Mouse (Mus musculus) heart, embryonic 16.5 days (tissue): ENCODE data around the gene Scnm1. TPM values are rescaled to one million over a fixed set of nuclear protein-coding genes. Genes with fewer than 3 reads are reported as not detected.

Experiments used
- ATAC-seq: fragments of 200-750 bp; cut with Nextera tagmentation; replicated peaks from 2 replicates; pipeline ENCODE4 v1.8.0; 2017; ENCODE audit warnings: moderate number of reproducible peaks; ENCODE audit not compliant: insufficient read depth, low FRiP score; ENCODE audit errors: extremely low read depth
- H3K27ac ChIP-seq: fragments of 300-500 bp; sonication (generic); 2 replicates; pipeline ENCODE4 v1.5.1; 2014; ENCODE audit warnings: mild to moderate bottlenecking, low read length, control low read depth, moderate library complexity
- H3K27me3 ChIP-seq: fragments of 300-500 bp; sonication (generic); 2 replicates; pipeline ENCODE4 v1.6.1; 2014; ENCODE audit warnings: low read length, mixed read lengths; ENCODE audit not compliant: control insufficient read depth, insufficient read depth
- H3K36me3 ChIP-seq: fragments of 300-500 bp; sonication (generic); 2 replicates; pipeline ENCODE4 v1.6.1; 2014; ENCODE audit not compliant: control insufficient read depth, insufficient read depth
- H3K4me1 ChIP-seq: fragments of 300-500 bp; sonication (generic); 2 replicates; pipeline ENCODE4 v1.6.1; 2014; ENCODE audit warnings: low read length, mixed read lengths; ENCODE audit not compliant: control insufficient read depth, insufficient read depth
- H3K4me2 ChIP-seq: fragments of 300-500 bp; sonication (generic); 2 replicates; pipeline ENCODE4 v1.6.1; 2014; ENCODE audit warnings: low read depth, mild to moderate bottlenecking, control low read depth, low read length
- H3K4me3 ChIP-seq: fragments of 300-500 bp; sonication (generic); 2 replicates; pipeline ENCODE4 v1.5.1; 2014; ENCODE audit warnings: mild to moderate bottlenecking, control low read depth, low read length
- H3K9ac ChIP-seq: fragments of 300-500 bp; sonication (generic); 2 replicates; pipeline ENCODE4 v1.6.1; 2014; ENCODE audit warnings: low read length, control low read depth
- H3K9me3 ChIP-seq: fragments of 300-500 bp; sonication (generic); replicated peaks from 2 replicates; pipeline ENCODE4 v1.6.1; 2016; ENCODE audit warnings: low read length; ENCODE audit not compliant: control insufficient read depth
- WGBS: fragments of 180-500 bp; shearing (Covaris S2); extraction: QIAGEN DNeasy Blood & Tissue Kit; methylation state at CpG from one replicate; pipeline ENCODE4 v1.1.7; 2014; 5-methylcytosine and 5-hydroxymethylcytosine counted together
- polyA plus RNA-seq: library from polyadenylated mRNA; unstranded; fragments of >200 nt; fragmentation: Nextera tagmentation; extraction: Ambion mirVana; gene quantifications from 2 replicates; pipeline ENCODE4 v1.2.1, GENCODE M21; 2015

Scnm1 gene
- polyA plus RNA-seq, 1 experiment from 2014 or later: 59.2 TPM

DNA sequence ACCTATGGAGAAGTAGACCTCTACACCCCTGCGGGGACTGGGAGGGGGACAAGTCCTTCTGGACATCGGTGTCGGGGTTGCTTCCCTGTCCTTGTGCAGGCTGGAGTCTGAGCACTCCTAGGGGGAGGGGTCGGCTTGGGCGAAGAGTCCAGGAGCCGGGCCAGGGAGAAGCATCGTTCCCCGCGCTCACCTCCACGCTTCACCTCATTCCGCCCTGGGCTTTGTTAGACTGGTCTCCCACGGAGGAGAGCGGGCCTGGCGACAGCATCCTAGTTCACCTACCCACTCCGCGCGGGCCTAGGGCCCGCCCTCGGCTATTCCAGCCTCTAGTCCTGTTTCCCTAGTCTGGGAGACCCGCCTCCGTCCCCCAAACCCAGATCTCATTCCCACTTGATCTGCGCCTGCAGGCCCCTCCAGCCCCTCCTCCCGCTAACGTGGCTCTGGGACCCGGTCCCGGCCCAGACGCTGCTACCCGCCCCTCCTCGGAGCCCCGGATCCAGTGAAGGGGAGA, 27.3 kb upstream of the Scnm1 start:
- ATAC-seq: no peak
- 3% methylated on average over 30 of the region's 30 CpGs for WGBS
- Histone ChIP-seq H3K9ac (peak overlapping the region; percentile 65), H3K4me1 (peaks cover 37% of the 10 kb centered on the region), H3K27ac (no peak overlapping the region), H3K27me3 (no peaks in the 10 kb centered on the region), H3K4me2 (peak overlapping the region; percentile 95), H3K4me3 (peak overlapping the region; percentile 62), H3K36me3 (no peaks in the 10 kb centered on the region), H3K9me3 (no peaks in the 10 kb centered on the region)

DNA sequence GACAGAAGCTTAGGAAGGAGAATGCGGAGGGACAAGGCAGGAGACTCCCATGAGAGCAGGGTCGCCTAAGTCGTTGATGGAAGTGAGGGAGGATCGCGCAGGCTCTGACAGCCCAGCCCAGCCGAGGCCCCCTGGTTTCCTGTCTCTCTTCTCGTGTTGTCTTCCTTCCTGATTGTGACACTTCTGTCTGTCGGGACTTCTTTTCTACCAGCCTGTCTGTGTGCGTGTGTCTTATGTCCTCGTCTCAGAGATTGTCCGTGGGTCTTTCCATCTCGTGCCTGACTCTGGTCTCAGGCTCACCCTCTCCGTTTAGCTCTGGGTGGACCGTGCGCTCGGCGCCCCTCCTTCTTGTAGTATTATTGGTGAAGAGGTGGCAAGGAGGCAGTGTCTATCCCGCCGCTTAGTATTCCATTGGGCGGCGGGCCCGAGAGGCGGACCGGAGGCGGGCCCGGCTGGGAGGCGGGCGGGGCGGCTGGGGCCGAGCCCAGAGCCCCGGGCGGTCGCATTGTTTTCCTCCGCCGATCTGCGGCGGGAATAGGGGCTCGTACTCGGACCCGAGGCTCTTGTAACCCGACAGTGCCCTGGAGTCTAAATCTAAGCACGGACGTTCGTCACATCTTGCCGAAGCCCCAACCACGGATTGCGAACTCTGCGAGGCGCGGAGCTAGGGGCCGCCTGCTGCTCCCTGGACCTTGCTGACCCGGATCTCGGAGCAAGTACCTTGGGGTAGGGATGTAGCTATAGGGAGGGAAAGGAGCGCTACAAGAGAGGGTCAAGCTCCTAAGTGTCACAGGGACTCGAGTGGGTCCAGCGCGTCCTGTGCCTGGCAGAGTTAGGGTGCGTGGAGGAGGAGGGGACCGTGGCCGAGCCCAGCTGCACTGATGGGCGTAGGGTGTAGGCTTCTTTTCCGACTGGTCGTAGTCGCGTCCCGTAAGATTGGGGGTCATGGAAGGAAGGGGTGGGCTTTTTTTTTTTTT, 26.5 kb upstream of the Scnm1 start, which contains the start of gene Sema6c:
Sema6c (plus strand) TSS at position 471 of the 977 bp plus-strand sequence.
- under 1% methylated on average over 66 of the region's 66 CpGs for WGBS
- no peak within 1 kb of the TSS for H3K27ac ChIP-seq
- no peaks in the 10 kb centered on the region for H3K27me3 ChIP-seq
- H3K9me3 ChIP-seq: no peaks in the 10 kb centered on the region
- peak; percentile 96 for ATAC-seq
- peaks cover 37% of the 10 kb centered on the region for H3K4me1 ChIP-seq
- H3K4me3 ChIP-seq: peak within 1 kb of the TSS; percentile 62
- H3K36me3 ChIP-seq: no peaks in the 10 kb centered on the region
- peak within 1 kb of the TSS; percentile 65 for H3K9ac ChIP-seq
- H3K4me2 ChIP-seq: peak within 1 kb of the TSS; percentile 95

DNA sequence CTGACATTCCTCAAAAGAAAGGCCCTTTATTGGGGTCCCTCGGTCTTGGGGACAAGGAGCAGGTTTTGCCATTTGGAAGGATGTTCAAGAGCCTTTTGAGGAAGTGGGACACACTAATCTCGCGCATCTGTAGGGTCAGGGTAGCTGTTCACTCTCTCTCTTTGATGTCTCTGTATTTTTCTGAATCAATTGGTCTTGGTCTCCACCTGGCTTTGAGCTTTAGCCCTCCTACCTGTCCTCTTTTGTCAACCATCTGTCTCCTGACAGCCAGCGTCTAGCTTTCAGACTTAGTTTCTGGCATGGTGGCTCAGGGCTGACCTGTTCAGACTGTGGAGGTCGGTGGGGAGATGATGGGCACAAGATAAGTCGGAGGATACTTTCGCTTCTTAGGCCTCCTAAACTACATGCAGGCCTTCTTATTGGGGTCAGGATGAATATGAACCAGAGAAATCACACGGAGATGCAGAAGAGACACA, 25.7 kb upstream of the Scnm1 start:
- Histone ChIP-seq H3K4me2 (peak overlapping the region; percentile 95), H3K27me3 (no peaks in the 10 kb centered on the region), H3K9me3 (no peaks in the 10 kb centered on the region), H3K36me3 (no peaks in the 10 kb centered on the region), H3K27ac (no peak overlapping the region), H3K9ac (peak overlapping the region; percentile 58), H3K4me1 (peaks cover 31% of the 10 kb centered on the region), H3K4me3 (peak overlapping the region; percentile 62)
- WGBS: 19% methylated on average over 8 of the region's 8 CpGs
- ATAC-seq: no peak

DNA sequence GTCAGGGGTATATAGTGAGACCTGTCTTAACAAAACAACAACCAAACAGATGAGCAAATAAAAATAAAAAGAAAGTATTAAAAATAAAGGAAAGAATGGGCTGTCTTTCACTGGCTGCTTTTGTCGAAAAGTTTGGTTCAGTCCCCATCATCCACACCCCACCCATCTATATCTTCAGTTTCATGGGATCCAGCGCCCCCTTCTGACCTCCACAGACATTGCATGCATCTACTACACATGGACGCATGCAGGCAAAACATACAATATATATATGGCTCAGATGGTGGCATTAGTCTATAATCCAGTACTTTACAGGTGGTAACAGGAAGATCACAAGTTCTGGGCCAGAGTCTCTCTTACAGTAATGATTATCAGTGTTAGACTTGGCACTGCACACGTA, 20.1 kb upstream of the Scnm1 start:
- 49% methylated on average over 4 of the region's 4 CpGs for WGBS
- H3K4me2 ChIP-seq: no peak overlapping the region
- no peak for ATAC-seq
- no peaks in the 10 kb centered on the region for H3K9me3 ChIP-seq
- no peak overlapping the region for H3K27ac ChIP-seq
- no peak overlapping the region for H3K4me3 ChIP-seq
- H3K4me1 ChIP-seq: no peaks in the 10 kb centered on the region
- H3K9ac ChIP-seq: no peak overlapping the region
- no peaks in the 10 kb centered on the region for H3K36me3 ChIP-seq
- no peaks in the 10 kb centered on the region for H3K27me3 ChIP-seq

DNA sequence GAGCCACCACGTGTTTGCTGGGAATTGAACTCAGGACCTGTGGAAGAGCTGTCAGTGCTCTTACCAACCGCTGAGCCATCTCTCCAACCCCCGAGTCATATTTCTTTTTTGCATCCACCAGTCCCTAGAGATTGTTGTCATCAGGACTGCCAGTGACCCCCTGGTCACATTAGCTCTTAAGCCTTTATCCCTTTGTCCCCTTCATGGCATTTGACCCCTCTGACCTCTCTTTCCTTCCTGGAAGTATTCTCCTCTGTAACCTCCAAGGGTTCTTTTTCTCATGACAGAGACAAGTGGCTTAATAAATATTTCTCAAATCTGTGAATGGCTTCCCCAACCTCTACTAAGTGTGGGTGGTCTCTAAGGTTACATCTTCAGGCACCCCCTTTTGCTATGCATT, 14.1 kb upstream of the Scnm1 start:
- Histone ChIP-seq H3K4me3 (no peak overlapping the region), H3K4me1 (no peaks in the 10 kb centered on the region), H3K9ac (no peak overlapping the region), H3K27me3 (no peaks in the 10 kb centered on the region), H3K36me3 (no peaks in the 10 kb centered on the region), H3K27ac (no peak overlapping the region), H3K9me3 (no peaks in the 10 kb centered on the region), H3K4me2 (no peak overlapping the region)
- no peak for ATAC-seq
- WGBS: 68% methylated on average over 3 of the region's 3 CpGs

DNA sequence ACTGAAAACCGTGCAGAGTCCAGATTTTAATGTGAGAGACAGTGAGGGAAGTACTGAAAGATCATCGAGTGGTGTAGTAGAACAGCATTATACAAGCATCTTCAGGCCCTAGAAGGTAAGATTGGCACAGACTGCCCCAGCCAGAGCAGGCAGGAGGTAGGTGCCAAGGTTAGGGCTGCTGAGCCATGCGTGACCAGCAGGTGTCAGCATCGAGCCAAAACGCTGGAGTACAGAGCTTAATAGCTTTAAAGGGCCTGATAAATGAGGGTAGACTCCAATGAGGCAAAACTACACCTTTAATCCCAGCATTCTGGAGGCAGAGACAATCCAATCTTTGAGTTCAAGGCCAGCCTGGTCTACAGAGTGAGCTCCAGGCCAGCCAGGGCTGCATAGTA, 8.8 kb upstream of the Scnm1 start:
- H3K9ac ChIP-seq: no peak overlapping the region
- H3K27me3 ChIP-seq: no peaks in the 10 kb centered on the region
- no peaks in the 10 kb centered on the region for H3K9me3 ChIP-seq
- no peaks in the 10 kb centered on the region for H3K4me1 ChIP-seq
- peaks cover 4% of the 10 kb centered on the region; the same call in 1 of the 2 replicates for H3K36me3 ChIP-seq
- no peak overlapping the region for H3K4me3 ChIP-seq
- ATAC-seq: peak; percentile 64
- 6% methylated on average over 5 of the region's 5 CpGs for WGBS
- no peak overlapping the region for H3K27ac ChIP-seq
- no peak overlapping the region for H3K4me2 ChIP-seq

DNA sequence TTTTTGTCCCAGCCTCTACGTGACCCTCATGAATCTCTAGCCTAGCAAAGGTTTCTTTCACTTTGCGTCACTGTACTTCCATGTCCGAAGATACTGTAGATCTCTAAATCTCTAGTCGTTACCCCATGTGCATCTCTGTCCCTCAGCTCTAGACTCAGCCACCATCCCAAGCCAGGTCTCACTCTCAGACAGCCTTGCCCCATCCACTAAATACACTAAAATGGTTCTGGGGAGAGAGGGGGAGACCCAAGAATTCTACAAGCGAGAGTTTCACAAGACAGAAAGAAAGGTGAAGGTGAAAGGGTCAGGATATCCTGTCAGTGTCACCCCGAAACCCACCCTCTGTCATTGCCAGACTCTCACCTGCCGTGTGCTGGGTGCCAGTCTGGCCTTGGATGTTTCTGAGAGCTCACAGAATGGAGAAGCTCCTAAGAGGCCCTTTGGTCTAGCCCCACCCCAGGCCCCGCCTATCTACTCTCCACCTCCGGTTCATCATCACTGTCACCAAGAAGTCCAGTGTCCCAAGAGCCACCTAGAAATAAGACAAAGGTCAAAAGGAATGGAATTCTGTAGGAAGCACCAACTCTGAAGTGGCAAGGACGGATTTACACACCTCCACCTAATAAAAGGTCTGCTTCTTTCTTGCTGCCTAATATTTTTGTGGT, 8.3 kb upstream of the Scnm1 start, which contains the start of gene Tnfaip8l2:
Tnfaip8l2 (minus strand) TSS at position 409 of the 665 bp plus-strand sequence.
- Histone ChIP-seq H3K4me3 (peak within 1 kb of the TSS; percentile 6; the same call in 1 of the 2 replicates), H3K4me2 (no peak within 1 kb of the TSS; the same call in 1 of the 2 replicates), H3K9ac (no peak within 1 kb of the TSS; the same call in 1 of the 2 replicates), H3K27ac (peak within 1 kb of the TSS; percentile 51), H3K4me1 (no peaks in the 10 kb centered on the region), H3K27me3 (no peaks in the 10 kb centered on the region), H3K36me3 (peaks cover 4% of the 10 kb centered on the region; the same call in 1 of the 2 replicates), H3K9me3 (no peaks in the 10 kb centered on the region)
- WGBS: 73% methylated on average over 10 of the region's 10 CpGs
- no peak for ATAC-seq

DNA sequence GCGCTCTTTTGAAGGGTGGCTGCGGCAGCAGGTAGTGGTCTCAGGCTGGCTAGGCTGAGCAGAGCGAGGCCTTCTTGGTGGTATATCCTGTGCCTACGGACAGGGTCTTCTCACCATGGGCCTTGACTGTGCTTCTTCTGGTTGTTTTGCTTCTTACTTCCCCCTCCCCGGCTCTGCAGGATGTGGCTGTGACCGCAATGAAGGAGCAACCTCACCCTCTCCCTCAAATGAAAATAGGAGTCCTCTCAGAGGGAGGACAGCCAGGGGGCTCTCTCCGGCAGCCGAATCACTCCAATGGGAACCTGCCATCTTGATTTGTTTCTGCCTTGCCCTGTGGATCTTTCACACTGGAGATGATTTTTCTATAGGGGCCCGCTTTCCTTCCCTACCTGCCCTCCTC, 7.7 kb upstream of the Scnm1 start:
- no peak for ATAC-seq
- Histone ChIP-seq H3K27me3 (no peaks in the 10 kb centered on the region), H3K4me2 (no peak overlapping the region), H3K9me3 (no peaks in the 10 kb centered on the region), H3K36me3 (peaks cover 4% of the 10 kb centered on the region; the same call in 1 of the 2 replicates), H3K27ac (peak overlapping the region; percentile 51), H3K4me3 (0 out of 2 replicates have a peak overlapping the region, but pooled peaks have one; percentile 6), H3K9ac (no peak overlapping the region), H3K4me1 (no peaks in the 10 kb centered on the region)
- 80% methylated on average over 9 of the region's 9 CpGs for WGBS
